Mouse (Mus musculus): ENCODE results near the gene Pdf.
"Not testable (repeated sequence)": the region's sequence is repeated elsewhere in the genome, so short reads cannot be mapped to it uniquely, and the experiment has no call there.

Pdf gene

DNA sequence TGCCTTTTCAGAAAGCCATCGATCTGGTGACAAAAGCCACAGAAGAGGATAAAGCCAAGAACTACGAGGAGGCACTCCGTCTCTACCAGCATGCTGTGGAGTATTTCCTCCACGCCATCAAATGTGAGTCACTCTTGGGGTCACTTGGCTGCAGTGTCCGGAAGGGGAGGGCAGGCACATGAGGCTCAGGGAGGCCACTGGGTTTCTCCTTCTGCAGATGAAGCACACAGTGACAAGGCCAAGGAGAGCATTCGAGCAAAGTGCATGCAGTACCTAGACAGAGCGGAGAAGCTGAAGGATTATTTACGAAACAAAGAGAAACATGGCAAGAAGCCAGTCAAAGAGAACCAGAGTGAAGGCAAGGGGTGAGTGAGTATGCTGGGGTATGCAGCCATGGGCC, 11.8 kb downstream of the Pdf start:
- no peak for DNase-seq (ENCODE audit: low read depth, low spot score)

DNA sequence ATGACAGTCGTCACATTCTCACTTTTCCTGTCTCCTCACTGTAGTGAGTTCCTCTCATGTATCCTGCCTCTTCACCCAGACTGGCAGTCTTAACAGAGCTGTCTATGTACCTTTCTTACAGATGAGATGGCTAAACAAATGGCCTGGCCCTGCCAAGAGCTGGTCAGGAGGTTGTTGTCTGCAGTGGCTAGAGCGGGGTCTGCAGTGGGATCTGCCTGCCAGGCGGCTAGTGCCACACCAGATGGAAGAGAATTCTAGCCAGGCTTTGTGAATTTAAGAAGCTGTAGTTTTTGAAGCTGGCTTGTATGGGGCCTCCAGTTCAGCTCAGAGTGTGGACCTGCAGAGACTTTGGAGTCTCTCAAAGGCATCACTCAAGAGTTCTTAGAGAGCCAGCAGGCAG, 12.8 kb downstream of the Pdf start:
- DNase-seq (ENCODE audit: low read depth, low spot score) = no peak

DNA sequence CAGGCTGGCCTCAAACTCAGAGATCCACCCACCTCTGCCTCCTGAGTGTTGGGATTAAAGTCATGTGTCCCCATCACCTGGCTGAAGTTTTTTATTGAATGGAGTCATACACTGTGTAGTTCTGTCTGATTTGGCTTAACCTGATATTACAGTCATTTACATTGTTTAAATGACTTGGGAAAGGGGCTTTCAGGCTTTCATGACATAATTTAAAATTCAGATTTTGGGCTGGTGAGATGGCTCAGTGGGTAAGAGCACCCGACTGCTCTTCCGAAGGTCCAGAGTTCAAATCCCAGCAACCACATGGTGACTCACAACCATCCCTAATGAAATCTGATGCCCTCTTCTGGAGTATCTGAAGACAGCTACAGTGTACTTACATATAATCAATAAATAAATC, 14.8 kb downstream of the Pdf start:
- not testable (repeated sequence) for DNase-seq (ENCODE audit: low read depth, low spot score)

DNA sequence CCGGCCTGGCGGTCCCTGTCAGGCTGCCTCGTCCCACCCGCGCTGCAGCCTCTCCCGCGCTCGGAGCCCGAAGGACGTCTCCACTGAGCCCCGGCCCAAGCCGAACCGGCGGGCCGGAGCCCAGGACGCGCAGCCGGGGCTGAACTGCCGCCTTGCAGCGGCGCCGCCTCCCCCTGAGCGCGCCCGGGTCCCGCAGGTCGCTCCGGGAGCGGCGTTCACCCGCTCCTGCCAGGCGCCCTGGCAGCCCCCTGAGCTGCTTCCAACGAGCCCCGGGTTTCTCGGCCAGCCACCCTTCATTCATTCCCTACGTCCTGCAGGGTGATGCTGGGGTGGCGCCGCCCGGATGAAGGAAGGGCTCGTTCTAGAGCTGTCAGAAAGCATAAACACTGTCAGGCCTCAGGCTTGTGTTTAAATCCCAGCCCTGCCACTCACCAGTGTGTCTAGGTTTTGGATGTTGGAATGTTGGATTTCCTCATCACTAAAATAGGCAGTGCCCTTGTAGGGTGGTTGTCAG, 16.8 kb downstream of the Pdf start:
- no peak for DNase-seq (ENCODE audit: low read depth, low spot score)

DNA sequence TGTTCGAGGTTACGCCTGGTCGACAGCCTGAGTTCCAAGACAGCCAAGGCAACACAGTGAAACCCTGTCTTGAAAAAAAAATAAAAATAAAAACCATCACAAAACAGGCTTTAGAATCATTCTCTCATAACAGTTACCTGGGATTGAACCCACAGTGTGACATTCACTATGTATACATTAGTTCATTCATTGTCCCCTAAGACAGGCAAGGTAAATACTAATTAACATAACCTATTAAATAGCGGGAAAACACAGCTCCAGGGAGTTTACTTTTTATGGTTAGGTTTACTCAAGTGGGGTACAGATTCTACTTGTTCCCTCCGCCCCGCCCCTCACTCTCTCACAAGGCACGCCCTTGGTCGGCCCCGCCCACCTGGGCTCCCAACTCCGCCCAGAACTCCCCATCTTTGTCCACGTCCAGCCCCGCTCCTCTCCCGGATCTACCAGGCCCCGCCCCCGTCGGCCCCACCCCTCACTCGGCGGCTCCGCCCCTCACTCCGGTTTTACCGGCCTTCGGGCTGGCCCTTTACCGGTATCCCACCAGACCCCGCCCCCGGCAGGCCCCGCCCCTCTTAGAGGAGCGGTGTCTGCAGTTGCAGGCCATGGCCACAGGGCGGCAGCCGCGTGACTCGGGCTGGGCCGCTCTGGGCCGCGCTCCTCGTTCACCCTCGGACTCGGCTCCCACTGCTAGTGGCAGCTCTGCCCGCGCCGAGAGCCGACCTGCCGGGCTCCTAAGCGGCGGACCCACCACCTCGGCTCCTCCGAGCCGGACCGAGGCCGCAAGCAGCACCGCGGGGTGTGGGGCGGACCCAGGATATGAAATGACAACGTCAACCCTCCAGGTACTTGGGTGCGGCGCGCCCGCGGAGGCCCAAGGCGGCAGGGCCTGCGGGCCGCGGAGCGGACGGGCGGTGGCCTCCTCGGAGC, 17.5 kb downstream of the Pdf start, which contains the start of gene Vps4a:
Vps4a (plus strand) TSS at position 573 of the 927 bp plus-strand sequence.
- DNase-seq (ENCODE audit: low read depth, low spot score) = peak; percentile 93

DNA sequence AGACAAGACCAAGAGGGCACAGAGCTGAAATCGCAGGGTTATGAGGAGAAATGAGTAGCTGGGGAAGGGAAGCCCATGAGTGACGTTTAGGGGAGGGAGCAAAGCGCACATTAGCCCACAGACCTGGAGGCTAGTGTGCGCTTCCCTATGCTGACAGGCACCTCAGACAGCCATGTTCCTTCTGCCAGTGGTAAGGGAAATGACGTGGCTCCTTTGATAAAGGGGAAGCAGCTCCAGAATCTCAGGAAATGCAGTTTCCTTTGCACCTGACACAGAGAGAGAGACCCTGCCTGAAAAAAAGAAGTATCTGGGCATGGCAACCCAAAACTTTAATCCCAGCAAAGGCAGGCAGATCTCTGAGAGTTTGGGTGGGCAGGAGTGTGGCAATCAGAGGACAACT, 18.4 kb downstream of the Pdf start:
- DNase-seq (ENCODE audit: low read depth, low spot score) = no peak

DNA sequence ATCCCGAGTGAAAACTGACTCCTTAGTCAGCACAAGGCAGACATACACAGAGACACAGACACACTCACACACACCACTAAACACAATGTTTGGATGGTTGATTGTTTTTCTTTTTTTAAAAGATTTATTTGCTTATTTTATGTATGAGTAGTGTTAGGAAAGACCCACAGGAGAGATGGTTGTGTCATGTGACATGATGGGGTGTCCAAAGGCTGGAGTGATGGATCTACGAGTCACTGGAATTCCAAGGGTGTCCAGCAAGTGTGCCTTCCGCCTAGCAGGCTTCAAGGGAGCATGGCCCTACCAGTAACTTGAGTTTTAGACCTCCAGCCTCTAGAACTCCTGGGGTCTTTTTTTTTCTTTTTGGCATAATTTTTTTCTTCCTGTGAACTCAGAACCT, 19.1 kb downstream of the Pdf start:
- no peak for DNase-seq (ENCODE audit: low read depth, low spot score)

DNA sequence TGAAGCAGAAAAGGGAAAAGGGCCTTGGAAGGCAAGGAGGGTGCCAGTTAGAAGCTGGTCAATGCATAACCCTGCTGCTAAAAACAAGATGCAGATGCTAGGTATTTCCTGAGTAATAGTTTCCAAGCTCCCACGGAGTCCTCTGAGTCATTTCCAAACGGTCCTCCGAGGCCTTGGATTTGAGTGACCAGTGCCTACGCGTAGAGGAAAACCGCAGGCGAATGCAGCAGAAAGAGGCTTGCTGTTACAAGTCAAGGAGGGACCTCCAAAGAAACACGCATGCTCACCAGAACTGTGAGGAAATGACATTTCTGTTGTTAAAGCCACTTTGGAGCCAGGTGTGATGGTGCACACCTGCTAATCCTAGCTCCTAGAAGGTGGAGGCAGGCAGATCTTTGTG, 24.9 kb downstream of the Pdf start:
- no peak for DNase-seq (ENCODE audit: low read depth, low spot score)

DNA sequence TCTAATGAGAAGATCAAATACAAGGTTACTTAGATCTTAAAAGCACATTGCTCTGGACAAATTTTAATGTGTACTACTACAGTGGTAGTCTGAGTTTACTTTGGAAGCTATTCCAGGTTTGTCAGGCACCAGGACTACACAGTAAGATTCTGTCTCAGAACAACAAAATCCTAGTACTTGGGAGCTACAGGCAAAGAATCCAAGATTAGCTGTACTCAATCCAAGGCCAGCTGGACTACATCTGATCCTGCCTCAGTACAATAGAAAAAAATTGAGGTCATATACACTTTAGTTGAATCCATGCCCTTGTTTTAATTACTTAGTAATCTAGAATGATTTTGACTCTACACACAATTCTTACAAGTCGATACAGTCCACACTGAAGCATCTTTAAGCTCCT, 33.5 kb downstream of the Pdf start:
- DNase-seq (ENCODE audit: low read depth, low spot score) = no peak

DNA sequence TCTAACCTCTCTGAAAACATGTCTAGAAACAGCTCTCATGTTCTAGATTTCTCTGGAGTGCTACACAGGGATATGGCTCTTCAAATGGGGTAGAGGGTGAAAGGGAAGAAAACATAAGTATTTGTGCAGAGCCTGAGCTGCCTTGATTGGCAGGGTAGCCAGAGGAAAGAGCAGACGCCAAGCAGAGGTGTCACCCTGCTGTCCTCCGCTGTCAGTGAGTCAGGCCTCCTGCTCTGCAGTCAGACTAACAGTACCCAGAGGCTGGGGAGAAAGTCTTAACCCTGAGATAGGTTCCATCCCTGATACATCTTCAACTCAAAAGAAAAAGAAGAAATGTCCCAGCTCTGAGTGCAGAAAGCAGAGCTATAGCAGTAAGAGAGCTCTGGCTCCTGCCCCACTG, 35.7 kb downstream of the Pdf start:
- no peak for DNase-seq (ENCODE audit: low read depth, low spot score)

DNA sequence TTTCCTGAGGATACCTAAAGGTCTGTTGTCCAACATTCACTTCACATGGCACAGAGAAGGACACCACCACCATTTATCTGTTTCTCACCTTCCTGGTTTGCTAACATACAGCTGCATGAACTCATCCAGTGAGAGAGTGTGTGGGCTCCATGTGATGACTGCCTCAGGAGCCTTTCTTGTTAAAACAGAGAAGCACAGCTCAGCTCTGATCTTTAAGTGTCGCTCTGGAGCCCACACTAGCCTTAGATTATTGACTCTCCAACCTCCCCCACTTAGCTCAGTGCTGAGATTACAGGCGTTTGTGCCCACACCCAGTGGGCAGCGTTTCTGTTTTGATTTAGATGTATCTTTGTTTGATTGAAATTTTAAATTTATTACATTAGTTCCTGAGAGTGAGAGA, 40.6 kb downstream of the Pdf start:
- no peak for DNase-seq (ENCODE audit: low read depth, low spot score)

DNA sequence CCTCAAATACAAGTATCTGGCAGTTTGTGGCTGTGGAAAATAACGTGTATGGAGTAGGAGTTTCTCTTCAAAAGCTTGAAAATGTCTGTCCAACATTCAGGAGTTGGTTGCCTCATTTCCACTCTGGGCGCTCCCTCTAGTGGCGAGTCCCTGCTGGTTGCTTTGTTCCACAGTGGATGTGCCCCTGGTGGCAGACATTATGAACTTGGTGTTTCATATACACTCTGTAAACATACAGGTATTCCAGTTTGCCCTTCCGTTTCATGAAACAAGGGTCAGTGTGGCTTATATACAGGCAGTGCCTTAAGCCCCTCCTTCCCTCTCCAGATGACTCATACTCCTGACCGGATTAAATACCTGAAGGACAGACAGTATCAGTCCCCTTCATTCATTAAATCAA, 45.9 kb downstream of the Pdf start:
- peak; percentile 86 for DNase-seq (ENCODE audit: low read depth, low spot score)

DNA sequence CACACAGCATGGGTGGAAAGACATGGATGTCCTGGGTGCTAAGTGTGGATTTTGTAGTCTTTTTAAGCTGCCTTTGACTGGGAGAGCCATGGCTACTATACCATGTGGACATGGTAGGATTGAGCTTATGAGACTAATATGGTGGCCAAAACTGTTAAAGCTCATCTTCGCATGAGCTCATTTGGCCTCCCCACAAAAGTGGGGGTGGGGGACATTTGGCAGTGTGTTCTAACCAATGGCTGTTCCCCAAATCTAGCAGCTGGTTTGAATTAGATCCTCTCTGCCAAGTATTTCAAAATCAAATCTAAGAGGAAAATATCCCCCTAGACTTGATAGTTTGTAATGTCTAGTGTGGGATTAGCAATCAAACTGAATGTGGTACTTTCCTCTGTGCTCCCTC, 49.3 kb downstream of the Pdf start:
- DNase-seq (ENCODE audit: low read depth, low spot score) = no peak

DNA sequence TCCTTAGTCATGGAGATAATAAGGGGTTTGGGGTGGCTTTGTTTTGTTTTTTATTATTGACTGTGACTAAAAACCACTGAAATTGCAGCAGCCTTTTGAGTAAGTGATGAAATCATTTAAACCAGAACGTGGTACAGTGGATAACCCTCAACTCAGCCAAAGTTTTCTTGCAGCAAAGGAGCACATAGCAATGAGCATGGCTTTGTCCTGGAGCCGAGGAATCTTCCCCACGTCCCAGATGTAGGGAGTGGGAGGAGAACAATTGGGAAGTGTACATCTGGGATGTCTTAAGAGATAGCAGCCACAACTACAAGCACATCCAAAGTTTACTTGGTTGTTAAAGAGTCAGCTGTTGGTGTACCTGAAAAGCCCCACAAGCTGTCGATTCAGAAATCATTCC, 51.0 kb downstream of the Pdf start:
- no peak for DNase-seq (ENCODE audit: low read depth, low spot score)

DNA sequence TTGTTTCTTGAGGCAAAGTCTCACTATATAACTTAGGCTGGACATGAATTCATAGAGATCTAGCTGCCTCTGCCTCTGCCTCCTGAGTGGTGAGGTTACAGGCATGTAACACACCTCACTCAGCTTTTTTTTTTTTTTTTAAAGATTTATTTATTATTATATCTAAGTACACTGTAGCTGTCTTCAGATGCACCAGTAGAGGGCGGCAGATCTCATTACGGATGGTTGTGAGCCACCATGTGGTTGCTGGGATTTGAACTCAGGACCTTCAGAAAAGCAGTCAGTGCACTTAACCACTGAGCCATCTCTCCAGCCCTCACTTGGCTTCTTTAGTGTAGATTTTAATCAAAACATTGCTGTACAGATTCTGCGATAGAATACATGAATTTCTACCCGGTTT, 52.1 kb downstream of the Pdf start:
- DNase-seq (ENCODE audit: low read depth, low spot score) = not testable (repeated sequence)
